Mouse (Mus musculus) thymus, adult 2 months (tissue): ENCODE data around the gene Zfp598.
"Not testable (repeated sequence)": the region's sequence is repeated elsewhere in the genome, so short reads cannot be mapped to it uniquely, and the experiment has no call there.

Experiments used
- CTCF ChIP-seq: fragments of 200-500 bp; IDR thresholded peaks from 2 replicates; pipeline ENCODE4 v1.5.1; 2012; ENCODE audit warnings: mild to moderate bottlenecking, control low read depth, low read length, moderate library complexity, borderline replicate concordance; ENCODE audit not compliant: control insufficient read depth, poor library complexity, insufficient read depth; ENCODE audit errors: extremely low read depth
- POLR2A ChIP-seq: fragments of 200-500 bp; IDR thresholded peaks from 2 replicates; pipeline ENCODE4 v1.6.1; 2012; ENCODE audit warnings: mild to moderate bottlenecking, low read length, control low read depth, moderate library complexity; ENCODE audit not compliant: control insufficient read depth, poor library complexity, insufficient read depth; ENCODE audit errors: extremely low read depth

DNA sequence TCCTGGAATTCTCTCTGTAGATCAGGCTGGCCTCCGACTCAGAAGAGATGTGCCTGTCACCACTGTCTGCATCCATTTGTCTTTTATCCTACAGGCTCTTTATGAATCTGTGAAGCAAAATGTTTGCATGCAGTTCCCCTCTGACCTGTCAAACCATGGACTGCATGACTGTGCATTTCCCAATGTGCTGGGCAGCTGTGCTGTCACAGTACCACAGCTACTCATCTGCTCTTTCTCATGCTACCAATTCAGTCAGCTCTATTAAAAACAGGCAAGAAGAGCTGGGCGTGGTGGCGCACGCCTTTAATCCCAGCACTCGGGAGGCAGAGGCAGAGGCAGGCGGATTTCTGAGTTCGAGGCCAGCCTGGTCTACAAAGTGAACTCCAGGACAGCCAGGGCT lies 2.5 kb upstream of the Zfp598 start:
- TF ChIP-seq POLR2A, CTCF: not testable (repeated sequence)
